Mouse (Mus musculus): Measurements from ENCODE around the gene Urb2.

- no peak for TF ChIP-seq CTCF (conservative IDR thresholded peaks at IDR 0.05; ENCODE audit: insufficient read depth, insufficient read length, low read depth, low read length)
- TF ChIP-seq POLR2A (IDR thresholded peaks at IDR 0.05; ENCODE audit: low read depth, low read length), result no peak
Observed at GRCm38 (mm10) chr8:124083611-124084010, 62.3 kb downstream of the Urb2 start.
